8 mouse cellular contexts compared by ENCODE assay signal in genomic region chr9:40757105-40757626, GRCm38 (mm10). TPM values are rescaled to one million over a fixed set of nuclear protein-coding genes. Genes with fewer than 3 reads are reported as not detected.
DNase-seq lines count a peak whose midpoint lies in the region; ATAC-seq lines count a peak whose summit lies in the region.

No protein-coding gene starts in this region.

- peaks cover 15% of the 10 kb centered on the region for H3K4me1 ChIP-seq in heart, embryonic 12.5 days (replicated peaks)
- H3K4me1 ChIP-seq in kidney, embryonic 15.5 days: peaks cover 18% of the 10 kb centered on the region
- H3K4me1 ChIP-seq in liver, embryonic 13.5 days (replicated peaks): peaks cover 13% of the 10 kb centered on the region

- H3K27ac ChIP-seq in heart, embryonic 12.5 days (ENCODE audit: poor library complexity, severe bottlenecking): peak overlapping the region; percentile 90
- peak overlapping the region; percentile 14; the same call in 1 of the 2 replicates for H3K27ac ChIP-seq in kidney, embryonic 15.5 days
- H3K27ac ChIP-seq in liver, embryonic 13.5 days: no peak overlapping the region

- H3K9ac ChIP-seq in heart, embryonic 12.5 days: peak overlapping the region; percentile 57
- peak overlapping the region; percentile 18; the same call in 1 of the 2 replicates for H3K9ac ChIP-seq in kidney, embryonic 15.5 days
- no peak overlapping the region for H3K9ac ChIP-seq in liver, embryonic 13.5 days

- H3K36me3 ChIP-seq in heart, embryonic 12.5 days: no peaks in the 10 kb centered on the region
- H3K36me3 ChIP-seq in kidney, embryonic 15.5 days: no peaks in the 10 kb centered on the region
- no peaks in the 10 kb centered on the region for H3K36me3 ChIP-seq in liver, embryonic 13.5 days

- 10% methylated on average over 12 of the region's 12 CpGs for WGBS in heart, embryonic 12.5 days
- 20% methylated on average over 12 of the region's 12 CpGs for WGBS in kidney, embryonic 15.5 days
- WGBS in liver, embryonic 13.5 days (ENCODE audit: insufficient replicate concordance): 13% methylated on average over 12 of the region's 12 CpGs

- ATAC-seq in heart, embryonic 12.5 days (ENCODE audit: insufficient number of reproducible peaks, low FRiP score): peak; percentile 73
- peak; percentile 86 for ATAC-seq in kidney, embryonic 15.5 days (replicated peaks; ENCODE audit: low FRiP score)
- peak; percentile 69 for ATAC-seq in liver, embryonic 13.5 days (ENCODE audit: low read depth)

- no peaks in the 10 kb centered on the region for H3K9me3 ChIP-seq in heart, embryonic 12.5 days (replicated peaks)
- no peaks in the 10 kb centered on the region for H3K9me3 ChIP-seq in kidney, embryonic 15.5 days (replicated peaks)
- H3K9me3 ChIP-seq in liver, embryonic 13.5 days (replicated peaks): no peaks in the 10 kb centered on the region

- DNase-seq in ovary, adult 18-20 months (ENCODE audit: low spot score): peak; percentile 25
- no peak for DNase-seq in ovary, postnatal 10 days (ENCODE audit: low spot score)
- peak; percentile 41 for DNase-seq in embryo, embryonic 11.5 days (ENCODE audit: low read depth, low spot score)
- DNase-seq in liver, embryonic 13.5 days: no peak
- peak; percentile 46 for DNase-seq in naive thymus-derived CD4-positive, alpha-beta T cell, adult 2 months (ENCODE audit: low read depth)
- peak; percentile 37 for DNase-seq in testis, postnatal 14 days (ENCODE audit: low spot score)

- H3K27me3 ChIP-seq in heart, embryonic 12.5 days (replicated peaks): no peaks in the 10 kb centered on the region
- no peaks in the 10 kb centered on the region for H3K27me3 ChIP-seq in kidney, embryonic 15.5 days
- no peaks in the 10 kb centered on the region for H3K27me3 ChIP-seq in liver, embryonic 13.5 days

- H3K4me2 ChIP-seq in heart, embryonic 12.5 days: peak overlapping the region; percentile 72
- peak overlapping the region; percentile 65 for H3K4me2 ChIP-seq in kidney, embryonic 15.5 days
- H3K4me2 ChIP-seq in liver, embryonic 13.5 days: peak overlapping the region; percentile 49

- H3K4me3 ChIP-seq in heart, embryonic 12.5 days: peak overlapping the region; percentile 39
- H3K4me3 ChIP-seq in kidney, embryonic 15.5 days (replicated peaks): peak overlapping the region; percentile 36
- peak overlapping the region; percentile 16; the same call in 1 of the 2 replicates for H3K4me3 ChIP-seq in liver, embryonic 13.5 days (replicated peaks)

RNA-seq across cellular contexts. Expression of gene Hspa8, which starts 43.6 kb away (rescaled TPM):
- polyA plus RNA-seq in heart, embryonic 12.5 days (2016; fragmentation: Nextera tagmentation; extraction: Ambion mirVana): 2,193 and 2,206 TPM in 2 replicates
- 2,873 and 3,000 TPM in 2 replicates for polyA plus RNA-seq in kidney, embryonic 15.5 days (2015; fragmentation: Nextera tagmentation; extraction: Ambion mirVana)
- polyA plus RNA-seq in liver, embryonic 13.5 days (2015; fragmentation: Nextera tagmentation; extraction: Ambion mirVana): 1,780 and 2,224 TPM in 2 replicates

Comparison
In these comparisons a context has a peak if more than half of its experiments do, and no peak if none do; other contexts are left out.
1. DNase-seq: peak in ovary, adult 18-20 months (single experiment), embryo, embryonic 11.5 days (single experiment), naive thymus-derived CD4-positive, alpha-beta T cell, adult 2 months (single experiment) and testis, postnatal 14 days (single experiment); none in ovary, postnatal 10 days (single experiment) and liver, embryonic 13.5 days (single experiment).
2. Peak in every context shown above with its lines, with median percentiles within 50 percentile points of each other: ATAC-seq, H3K4me2 ChIP-seq and H3K4me3 ChIP-seq.